Mouse (Mus musculus) CH12.LX (cell line): ENCODE measurements around the gene Gm20388. TPM values are rescaled to one million over a fixed set of nuclear protein-coding genes. Genes with fewer than 3 reads are reported as not detected.
A peak's percentile ranks its signal among the peaks of the same experiment; 100 is the strongest.

Experiments
- DNase-seq: peaks from one replicate; pipeline ENCODE4 v3.0.0-alpha.2; 2013; ENCODE audit errors: extremely low read depth
- H3K27ac ChIP-seq: 2 replicates; pipeline ENCODE4 v1.5.1; 2012; ENCODE audit warnings: low read depth, mild to moderate bottlenecking, control low read depth, moderate library complexity; ENCODE audit not compliant: insufficient read depth
- H3K27me3 ChIP-seq: replicated peaks from 2 replicates; pipeline ENCODE3; 2012; ENCODE audit warnings: inconsistent platforms
- H3K36me3 ChIP-seq, 2 experiments: replicated peaks in 1 of 2; 2 replicates each; pipeline versions ENCODE3 to v1.6.1; 2012; ENCODE audit warnings: inconsistent platforms in 1 of 2, low read length in 1 of 2, mild to moderate bottlenecking in 1 of 2, mixed read lengths in 1 of 2, moderate library complexity in 1 of 2; ENCODE audit not compliant: control insufficient read depth in 1 of 2, insufficient read depth in 1 of 2
- H3K4me1 ChIP-seq, 2 experiments: 2 replicates each; pipeline ENCODE4 v1.6.1; 2012; ENCODE audit warnings: inconsistent platforms in 1 of 2, moderate library complexity in 1 of 2; ENCODE audit not compliant: insufficient read depth in 2 of 2, control insufficient read depth in 1 of 2
- H3K4me2 ChIP-seq: 2 replicates; pipeline ENCODE4 v1.6.1; 2012; ENCODE audit warnings: low read depth, mild to moderate bottlenecking, control low read depth; ENCODE audit not compliant: poor library complexity, insufficient read depth, severe bottlenecking
- H3K4me3 ChIP-seq, 3 experiments: fragments of 150-350 bp in 1 of 3; sonication (generic) in 1 of 3; replicated peaks in 1 of 3; 2 replicates each; pipeline versions ENCODE3 to v1.5.1; 2011 to 2012; ENCODE audit warnings: low read depth in 2 of 3, low read length in 2 of 3, mild to moderate bottlenecking in 2 of 3, moderate library complexity in 2 of 3, control low read depth in 1 of 3, improper control_type of control experiment in 1 of 3, inconsistent platforms in 1 of 3, mixed read lengths in 1 of 3; ENCODE audit not compliant: poor library complexity in 1 of 3
- H3K79me2 ChIP-seq: replicated peaks from 2 replicates; pipeline ENCODE4 v1.6.1; 2012; ENCODE audit warnings: mild to moderate bottlenecking, moderate library complexity; ENCODE audit not compliant: control insufficient read depth, poor library complexity, insufficient read depth, severe bottlenecking; ENCODE audit errors: extremely low read depth
- H3K9ac ChIP-seq: 2 replicates; pipeline ENCODE4 v1.6.1; 2012; ENCODE audit warnings: low read depth, mild to moderate bottlenecking, control low read depth, moderate library complexity; ENCODE audit not compliant: insufficient read depth
- H3K9me3 ChIP-seq: replicated peaks from 2 replicates; pipeline ENCODE3; 2012; ENCODE audit warnings: low read length, inconsistent platforms, mixed read lengths
- BHLHE40 ChIP-seq: IDR thresholded peaks from 2 replicates; pipeline ENCODE4 v1.6.1; 2011; ENCODE audit warnings: mild to moderate bottlenecking, low read depth, low read length, improper control_type of control experiment
- CHD1 ChIP-seq: IDR thresholded peaks from 2 replicates; pipeline ENCODE4 v1.6.1; 2012; ENCODE audit warnings: low read depth, low read length, improper control_type of control experiment, inconsistent platforms
- E2F4 ChIP-seq: IDR thresholded peaks from 2 replicates; pipeline ENCODE4 v1.6.1; 2011; ENCODE audit warnings: low read depth, low read length, improper control_type of control experiment; ENCODE audit not compliant: insufficient replicate concordance
- HCFC1 ChIP-seq: IDR thresholded peaks from 2 replicates; pipeline ENCODE4 v1.6.1; 2012; ENCODE audit warnings: low read depth, mild to moderate bottlenecking, inconsistent platforms, low read length, improper control_type of control experiment
- IRF4 ChIP-seq: IDR thresholded peaks from 2 replicates; pipeline ENCODE4 v1.6.1; 2014; ENCODE audit warnings: low read depth, mild to moderate bottlenecking, inconsistent platforms, low read length, improper control_type of control experiment
- JUND ChIP-seq: conservative IDR thresholded peaks from 2 replicates; pipeline ENCODE4 v1.6.1; 2011; ENCODE audit warnings: low read depth, low read length, improper control_type of control experiment
- MAFK ChIP-seq: IDR thresholded peaks from 2 replicates; pipeline ENCODE4 v1.6.1; 2011; ENCODE audit warnings: low read length, improper control_type of control experiment; ENCODE audit not compliant: insufficient replicate concordance
- MAX ChIP-seq: IDR thresholded peaks from 2 replicates; pipeline ENCODE4 v1.6.1; 2011; ENCODE audit warnings: low read length, improper control_type of control experiment
- MEF2A ChIP-seq: IDR thresholded peaks from 2 replicates; pipeline ENCODE4 v1.6.1; 2014; ENCODE audit warnings: low read depth, mild to moderate bottlenecking, inconsistent platforms, low read length, improper control_type of control experiment, borderline replicate concordance
- MYC ChIP-seq: IDR thresholded peaks from 2 replicates; pipeline ENCODE4 v1.6.1; 2011; ENCODE audit warnings: low read depth, mild to moderate bottlenecking, improper control_type of control experiment, low read length
- NRF1 ChIP-seq: IDR thresholded peaks from 2 replicates; pipeline ENCODE4 v1.6.1; 2014; ENCODE audit warnings: low read depth, mild to moderate bottlenecking, inconsistent platforms, low read length, improper control_type of control experiment, moderate library complexity
- PAX5 ChIP-seq: IDR thresholded peaks from 2 replicates; pipeline ENCODE4 v1.6.1; 2012; ENCODE audit warnings: low read length, inconsistent platforms, mixed read lengths
- SIN3A ChIP-seq: IDR thresholded peaks from 2 replicates; pipeline ENCODE4 v1.6.1; 2012; ENCODE audit warnings: low read length, improper control_type of control experiment, inconsistent platforms
- SMC3 ChIP-seq: IDR thresholded peaks from 2 replicates; pipeline ENCODE4 v1.6.1; 2011; ENCODE audit warnings: low read depth, low read length, improper control_type of control experiment
- UBTF ChIP-seq: IDR thresholded peaks from 2 replicates; pipeline ENCODE4 v1.6.1; 2012; ENCODE audit warnings: low read depth, mild to moderate bottlenecking, inconsistent platforms, low read length, improper control_type of control experiment, moderate library complexity
- USF1 ChIP-seq: IDR thresholded peaks from 2 replicates; pipeline ENCODE4 v1.6.1; 2014; ENCODE audit warnings: low read depth, mild to moderate bottlenecking, inconsistent platforms, low read length, improper control_type of control experiment
- USF2 ChIP-seq: conservative IDR thresholded peaks from 2 replicates; pipeline ENCODE4 v1.6.1; 2011; ENCODE audit warnings: low read depth, low read length, improper control_type of control experiment
- dilution Hi-C: fragments of 300-500 bp; cut with MboI; formaldehyde crosslinking; loops from 2 replicates; pipeline ENCODE4 v1.14.3; 2020; ENCODE audit warnings: low sequenced_read_pairs; ENCODE audit not compliant: extremely low pct_unique_long_range_greater_than_20kb, extremely low pct_ligation_motif_present
- in situ Hi-C: fragments of 300-500 bp; cut with MboI; formaldehyde crosslinking; loops from 3 replicates; pipeline ENCODE4 v1.14.3; 2019; ENCODE audit warnings: low sequenced_read_pairs, low pct_ligation_motif_present, low pct_unique_long_range_greater_than_20kb, mixed read lengths
- polyA plus RNA-seq: library from polyadenylated mRNA; unstranded; fragments of >175 nt; gene quantifications from 2 replicates; pipeline ENCODE4 v1.2.1, GENCODE M21; 2012; ENCODE audit warnings: low read depth; ENCODE audit not compliant: insufficient read length
- total RNA-seq, 2 experiments: library from RNA; depleted of rRNA; stranded (reverse); fragments of 300-350 nt in 1 of 2; fragments of >200 nt in 1 of 2; gene quantifications; 2 replicates each; pipeline ENCODE4 v1.2.3; 2012 to 2014

Gene Gm20388
- total and polyA plus RNA-seq, 3 experiments = 14.8 to 26.3 (median 22.2) TPM

- Histone ChIP-seq H3K4me3 (no peak overlapping the region), H3K4me1 (peaks cover 0 to 6% of the 10 kb centered on the region in 2 experiments; a peak in 2 of 4 replicates), H3K9ac (no peak overlapping the region), H3K27me3 (peaks cover 57% of the 10 kb centered on the region), H3K27ac (no peak overlapping the region), H3K9me3 (no peaks in the 10 kb centered on the region), H3K79me2 (no peaks in the 10 kb centered on the region), H3K4me2 (no peak overlapping the region), H3K36me3 (no peaks in the 10 kb centered on the region)
- dilution Hi-C loops (no loop called here), in situ Hi-C loops (loop anchor here (5.0 kb wide), 1 partner anchor 73 kb away; the partner anchor contains the start of gene Dpep1)
- no peak for DNase-seq
- TF ChIP-seq HCFC1 (no peak), MAX (no peak), USF1 (no peak), CHD1 (no peak), UBTF (no peak), MYC (no peak)
Observed at GRCm38 (mm10) chr8:123114644-123115043, 3204.0 kb downstream of the Gm20388 start.

GRCm38 (mm10) chr8:123117127-123117731 is 3206.6 kb downstream of the Gm20388 start, which contains the start of gene Cpne7:
TSS of gene Cpne7 (plus strand) at chr8:123117374.
- Histone ChIP-seq H3K27ac (no peak within 1 kb of the TSS), H3K79me2 (no peaks in the 10 kb centered on the region), H3K36me3 (no peaks in the 10 kb centered on the region), H3K4me2 (peak within 1 kb of the TSS; percentile 17), H3K9me3 (no peaks in the 10 kb centered on the region), H3K4me1 (no peaks in the 10 kb centered on the region), H3K4me3 (no peak within 1 kb of the TSS), H3K27me3 (peaks cover 73% of the 10 kb centered on the region), H3K9ac (no peak within 1 kb of the TSS)
- TF ChIP-seq E2F4 (no peak), PAX5 (no peak), MAFK (no peak), IRF4 (no peak), NRF1 (no peak), BHLHE40 (no peak)
- dilution Hi-C loops (no loop called here), in situ Hi-C loops (no loop called here)
- no peak for DNase-seq

GRCm38 (mm10) chr8:123117744-123118143 is 3207.1 kb downstream of the Gm20388 start:
- no peak for DNase-seq
- H3K9ac ChIP-seq = no peak overlapping the region
- H3K27ac ChIP-seq = no peak overlapping the region
- peaks cover 76% of the 10 kb centered on the region for H3K27me3 ChIP-seq
- in situ Hi-C loops = no loop called here
- H3K9me3 ChIP-seq = no peaks in the 10 kb centered on the region
- H3K79me2 ChIP-seq = no peaks in the 10 kb centered on the region
- no peak overlapping the region for H3K4me3 ChIP-seq
- H3K4me1 ChIP-seq = no peaks in the 10 kb centered on the region
- H3K36me3 ChIP-seq = no peaks in the 10 kb centered on the region
- TF ChIP-seq MEF2A (no peak), SMC3 (no peak), USF1 (no peak), JUND (no peak), USF2 (no peak), HCFC1 (no peak), UBTF (no peak), SIN3A (no peak), BHLHE40 (no peak), MAX (no peak)
- peak overlapping the region; percentile 17 for H3K4me2 ChIP-seq
- dilution Hi-C loops = no loop called here
